Mouse (Mus musculus) ES-E14 (cell line): ENCODE results near the gene Hmgxb4. TPM values are rescaled to one million over a fixed set of nuclear protein-coding genes. Genes with fewer than 3 reads are reported as not detected.
"Not testable (repeated sequence)": the region's sequence is repeated elsewhere in the genome, so short reads cannot be mapped to it uniquely, and the experiment has no call there.

Experiments
- DNase-seq: peaks from one replicate; pipeline ENCODE4 v3.0.0-alpha.2; 2013; ENCODE audit warnings: low read depth, low spot score
- H3K27ac ChIP-seq: 2 replicates; pipeline ENCODE4 v1.5.1; 2012; ENCODE audit warnings: low read depth, mild to moderate bottlenecking, low read length, moderate library complexity, mixed read lengths; ENCODE audit not compliant: poor library complexity, insufficient read depth, severe bottlenecking
- H3K36me3 ChIP-seq: 2 replicates; pipeline ENCODE4 v1.6.1; 2012; ENCODE audit warnings: mild to moderate bottlenecking, low read length, moderate library complexity, mixed read lengths; ENCODE audit not compliant: control insufficient read depth, poor library complexity, insufficient read depth, severe bottlenecking
- H3K4me1 ChIP-seq, 2 experiments: fragments of 150-350 bp in 1 of 2; sonication (generic) in 1 of 2; 2 replicates each; pipeline ENCODE4 v1.6.1; 2012; ENCODE audit warnings: low read length in 2 of 2, mild to moderate bottlenecking in 1 of 2, mixed read lengths in 1 of 2; ENCODE audit not compliant: control insufficient read depth in 2 of 2, insufficient read depth in 2 of 2, poor library complexity in 1 of 2
- H3K4me3 ChIP-seq, 2 experiments: fragments of 150-350 bp in 1 of 2; sonication (generic) in 1 of 2; 2 replicates each; pipeline ENCODE4 v1.5.1; 2012; ENCODE audit warnings: low read length in 2 of 2, low read depth in 1 of 2, mild to moderate bottlenecking in 1 of 2, mixed read lengths in 1 of 2; ENCODE audit not compliant: insufficient read depth in 1 of 2, poor library complexity in 1 of 2, severe bottlenecking in 1 of 2
- H3K9ac ChIP-seq: 2 replicates; pipeline ENCODE4 v1.6.1; 2012; ENCODE audit warnings: low read depth, mild to moderate bottlenecking, low read length, mixed read lengths; ENCODE audit not compliant: poor library complexity, insufficient read depth, severe bottlenecking
- H3K9me3 ChIP-seq: fragments of 150-350 bp; sonication (generic); 2 replicates; pipeline ENCODE4 v1.6.1; 2012; ENCODE audit warnings: low read depth, mild to moderate bottlenecking, low read length; ENCODE audit not compliant: control insufficient read depth, insufficient read depth
- CHD2 ChIP-seq: IDR thresholded peaks from 2 replicates; pipeline ENCODE4 v1.6.1; 2014; ENCODE audit warnings: mild to moderate bottlenecking, low read depth, low read length, inconsistent platforms
- HCFC1 ChIP-seq: IDR thresholded peaks from 2 replicates; pipeline ENCODE4 v1.6.1; 2012; ENCODE audit warnings: low read length, inconsistent platforms, borderline replicate concordance; ENCODE audit not compliant: insufficient read depth
- MAFK ChIP-seq: IDR thresholded peaks from 2 replicates; pipeline ENCODE4 v1.6.1; 2014; ENCODE audit warnings: mild to moderate bottlenecking, low read depth, low read length, inconsistent platforms; ENCODE audit not compliant: insufficient read depth
- ZC3H11A ChIP-seq: IDR thresholded peaks from 2 replicates; pipeline ENCODE4 v1.6.1; 2012; ENCODE audit warnings: low read depth, mild to moderate bottlenecking, inconsistent platforms, low read length, borderline replicate concordance
- ZNF384 ChIP-seq: IDR thresholded peaks from 2 replicates; pipeline ENCODE4 v1.6.1; 2012; ENCODE audit warnings: low read depth, low read length, inconsistent platforms
- in situ Hi-C, 2 experiments: fragments of 600-800 bp; cut with MboI; formaldehyde crosslinking; loops; one replicate each; pipeline ENCODE4 v1.15.1; 2025; ENCODE audit warnings: low sequenced_read_pairs in 2 of 2, inconsistent platforms in 1 of 2; ENCODE audit not compliant: unreplicated experiment in 2 of 2
- total RNA-seq: library from RNA; depleted of rRNA; stranded (reverse); fragments of 300-350 nt; gene quantifications from 2 replicates; pipeline ENCODE4 v1.2.3, GENCODE M21; 2012; rRNA removed

Hmgxb4 gene
- total RNA-seq, result 66.5 and 75.4 TPM in 2 replicates

DNA sequence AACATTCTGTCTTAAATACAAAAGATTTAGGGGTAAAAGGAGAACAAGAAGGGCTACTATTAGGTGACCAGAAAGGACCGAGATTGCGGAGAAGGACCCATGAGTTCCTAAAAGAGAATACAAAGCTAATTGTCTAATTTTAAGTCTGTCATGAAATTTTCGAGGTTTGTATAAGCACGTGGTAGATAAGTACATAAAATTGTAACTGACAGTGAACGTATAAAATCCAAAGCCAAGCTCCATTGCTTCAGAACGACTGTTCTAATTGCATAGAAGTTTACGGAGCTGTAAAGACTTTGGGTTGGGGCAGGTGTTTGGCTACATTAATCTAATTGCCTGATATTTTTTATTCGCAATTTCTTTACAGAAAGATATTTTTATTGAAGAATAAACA, at the start of gene Hmgxb4:
Gene Hmgxb4, plus strand, starts transcription at position 276 of the 394 bp plus-strand sequence.
- in situ Hi-C loops, result no loop called here
- Histone ChIP-seq H3K4me1 (peaks cover 5 to 8% of the 10 kb centered on the region in 2 experiments; a peak in 2 of 4 replicates), H3K36me3 (no peaks in the 10 kb centered on the region), H3K9ac (peak within 1 kb of the TSS; percentile 99), H3K9me3 (no peaks in the 10 kb centered on the region), H3K27ac (peak within 1 kb of the TSS; percentile 98), H3K4me3 (peak within 1 kb of the TSS; percentile 75 to 99)
- no peak for TF ChIP-seq ZNF384
- TF ChIP-seq ZC3H11A, result no peak
- TF ChIP-seq HCFC1, result no peak
- no peak for TF ChIP-seq MAFK
- no peak for TF ChIP-seq CHD2
- no peak for DNase-seq

DNA sequence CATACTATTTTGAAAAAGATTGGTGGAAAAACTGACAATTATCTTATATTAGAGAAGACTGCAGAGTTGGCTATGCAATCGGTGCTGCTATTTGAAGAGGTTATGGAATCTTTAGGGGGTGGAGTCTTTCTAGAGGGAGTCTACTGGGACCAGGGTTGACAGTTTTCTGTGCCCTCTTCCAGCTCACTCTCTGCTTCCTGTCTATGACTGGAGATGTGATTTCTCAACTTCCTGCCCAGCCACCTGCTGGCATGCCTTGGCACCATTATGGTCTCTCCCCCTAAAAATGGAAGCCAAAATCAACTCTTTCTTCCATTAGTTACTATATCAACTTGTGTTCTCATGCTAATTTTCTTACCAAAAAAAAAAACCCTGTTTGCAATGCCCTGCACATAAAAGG, 43.7 kb upstream of the Hmgxb4 start:
- Histone ChIP-seq H3K4me1 (no peaks in the 10 kb centered on the region), H3K9ac (no peak overlapping the region), H3K9me3 (no peaks in the 10 kb centered on the region), H3K4me3 (no peak overlapping the region), H3K27ac (no peak overlapping the region), H3K36me3 (no peaks in the 10 kb centered on the region)
- TF ChIP-seq HCFC1 (no peak), CHD2 (no peak), ZC3H11A (no peak), MAFK (no peak), ZNF384 (no peak)
- no peak for DNase-seq
- in situ Hi-C loops, result no loop called here

DNA sequence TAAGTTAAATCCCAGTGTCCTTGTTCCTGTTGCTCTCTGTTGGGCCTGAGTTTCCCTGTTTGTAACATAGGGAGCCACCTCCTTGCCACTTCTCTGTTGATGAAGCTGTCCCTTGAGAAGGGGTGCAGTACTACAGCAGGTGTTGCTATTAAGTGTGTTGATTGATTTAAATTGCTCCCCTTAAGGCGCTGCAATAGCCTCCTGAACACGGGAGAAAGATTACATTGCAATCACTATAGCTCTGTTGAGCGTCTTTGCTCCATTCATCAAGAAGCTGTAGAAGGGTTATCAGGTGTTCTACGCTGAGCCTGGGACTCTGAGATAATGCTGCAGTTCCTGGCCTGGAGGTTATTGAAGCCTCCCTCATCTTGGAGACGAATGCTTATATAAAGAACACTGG, 29.2 kb upstream of the Hmgxb4 start:
- Histone ChIP-seq H3K4me1 (no peaks in the 10 kb centered on the region), H3K9me3 (no peaks in the 10 kb centered on the region), H3K9ac (no peak overlapping the region), H3K4me3 (no peak overlapping the region), H3K36me3 (no peaks in the 10 kb centered on the region), H3K27ac (no peak overlapping the region)
- DNase-seq, result no peak
- in situ Hi-C loops, result no loop called here
- no peak for TF ChIP-seq ZNF384
- no peak for TF ChIP-seq MAFK
- no peak for TF ChIP-seq ZC3H11A
- TF ChIP-seq HCFC1, result no peak
- no peak for TF ChIP-seq CHD2

DNA sequence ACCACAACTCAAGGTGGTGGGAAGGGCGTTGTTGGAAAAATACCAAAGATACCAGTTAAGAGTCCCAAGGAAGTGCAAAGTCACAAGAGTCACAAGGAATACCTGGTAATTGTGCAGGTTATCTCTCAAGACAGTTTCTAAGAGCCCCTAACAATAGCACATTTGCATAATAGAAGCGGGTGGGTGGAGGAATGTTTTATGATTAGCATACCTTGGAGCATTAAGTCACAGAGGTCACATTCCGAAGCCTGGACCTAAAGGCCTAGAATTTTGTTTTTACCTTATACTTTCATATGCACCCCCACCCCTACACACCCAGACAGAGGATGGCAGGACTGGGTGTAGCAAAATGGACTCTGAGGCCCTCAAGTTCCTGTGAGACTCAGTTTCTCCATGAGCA, 22.9 kb upstream of the Hmgxb4 start:
- H3K4me1 ChIP-seq, in situ Hi-C loops, H3K36me3 ChIP-seq, H3K9ac ChIP-seq, H3K4me3 ChIP-seq, DNase-seq, H3K9me3 ChIP-seq: not testable (repeated sequence)
- peak overlapping the region; percentile 24; the same call in 1 of the 2 replicates for H3K27ac ChIP-seq

DNA sequence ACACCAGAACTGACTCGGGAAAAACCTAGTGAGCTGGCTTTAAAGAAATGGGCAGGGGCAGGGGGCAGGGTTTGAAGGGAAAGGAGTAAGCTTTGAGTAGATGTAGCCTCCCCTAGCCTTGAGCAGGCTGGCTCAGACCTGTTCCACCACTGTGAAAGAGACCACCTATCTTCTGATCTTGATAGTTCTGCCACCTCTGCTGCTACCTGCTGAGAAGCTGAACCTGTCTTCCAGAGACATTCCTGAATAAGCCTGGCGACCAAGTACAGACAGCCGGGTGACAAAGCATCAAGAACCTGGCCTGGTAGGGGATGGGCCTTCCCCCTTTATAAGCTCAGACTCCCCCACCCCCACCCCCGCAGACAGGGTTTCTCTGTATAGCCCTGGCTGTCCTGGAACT, 21.5 kb upstream of the Hmgxb4 start:
- in situ Hi-C loops, result no loop called here
- H3K4me3 ChIP-seq, result no peak overlapping the region
- peaks cover 0 to 4% of the 10 kb centered on the region in 2 experiments; a peak in 2 of 4 replicates for H3K4me1 ChIP-seq
- peaks cover 1% of the 10 kb centered on the region; the same call in 1 of the 2 replicates for H3K9me3 ChIP-seq
- TF ChIP-seq ZNF384 (no peak), HCFC1 (no peak), MAFK (no peak), ZC3H11A (no peak), CHD2 (no peak)
- no peak overlapping the region for H3K9ac ChIP-seq
- no peak for DNase-seq
- no peaks in the 10 kb centered on the region for H3K36me3 ChIP-seq
- H3K27ac ChIP-seq, result no peak overlapping the region
